8 mouse cellular contexts compared by ENCODE assay signal in genomic region chr6:83831606-83832123, GRCm38 (mm10). TPM values are rescaled to one million over a fixed set of nuclear protein-coding genes. Genes with fewer than 3 reads are reported as not detected.
DNase-seq lines count a peak whose midpoint lies in the region; ATAC-seq and TF ChIP-seq lines count a peak whose summit lies in the region.

TSS of gene Paip2b (minus strand) at chr6:83831741.

- H3K9me3 ChIP-seq in E14TG2a.4 (ENCODE audit: low read length) = no peaks in the 10 kb centered on the region
- no peaks in the 10 kb centered on the region for H3K9me3 ChIP-seq in forebrain, embryonic 12.5 days
- no peaks in the 10 kb centered on the region for H3K9me3 ChIP-seq in heart, postnatal 0 days (replicated peaks; ENCODE audit: control insufficient read depth, low read length)
- no peaks in the 10 kb centered on the region for H3K9me3 ChIP-seq in liver, embryonic 16.5 days (replicated peaks; ENCODE audit: control insufficient read depth, low read length)
- no peaks in the 10 kb centered on the region for H3K9me3 ChIP-seq in neural tube, embryonic 13.5 days

- H3K4me1 ChIP-seq in E14TG2a.4 (replicated peaks; ENCODE audit: low read depth, low read length) = peaks cover 44% of the 10 kb centered on the region
- H3K4me1 ChIP-seq in forebrain, embryonic 12.5 days = peaks cover 20% of the 10 kb centered on the region
- peaks cover 20% of the 10 kb centered on the region; the same call in 1 of the 2 replicates for H3K4me1 ChIP-seq in heart, postnatal 0 days (ENCODE audit: control insufficient read depth, insufficient read depth)
- peaks cover 11% of the 10 kb centered on the region for H3K4me1 ChIP-seq in liver, embryonic 16.5 days (ENCODE audit: control insufficient read depth, low read depth, low read length)
- peaks cover 23% of the 10 kb centered on the region for H3K4me1 ChIP-seq in neural tube, embryonic 13.5 days (replicated peaks)
- peaks cover 6% of the 10 kb centered on the region; the same call in 1 of the 2 replicates for H3K4me1 ChIP-seq in testis, adult 2 months (ENCODE audit: control insufficient read depth, insufficient read depth, low read length)

- H3K27ac ChIP-seq in forebrain, embryonic 12.5 days = peak within 1 kb of the TSS; percentile 87
- peak within 1 kb of the TSS; percentile 80 for H3K27ac ChIP-seq in heart, postnatal 0 days (ENCODE audit: low read depth)
- H3K27ac ChIP-seq in liver, embryonic 16.5 days (ENCODE audit: low read length) = peak within 1 kb of the TSS; percentile 61; the same call in 1 of the 2 replicates
- H3K27ac ChIP-seq in neural tube, embryonic 13.5 days (replicated peaks) = peak within 1 kb of the TSS; percentile 93
- peak within 1 kb of the TSS; percentile 83 for H3K27ac ChIP-seq in testis, adult 2 months (ENCODE audit: control insufficient read depth, insufficient read depth, low read depth, low read length)

- peak within 1 kb of the TSS; percentile 87 for H3K4me3 ChIP-seq in E14TG2a.4 (replicated peaks; ENCODE audit: low read length)
- H3K4me3 ChIP-seq in forebrain, embryonic 12.5 days (replicated peaks) = peak within 1 kb of the TSS; percentile 74
- peak within 1 kb of the TSS; percentile 71 for H3K4me3 ChIP-seq in heart, postnatal 0 days (ENCODE audit: low read depth, low read length)
- H3K4me3 ChIP-seq in liver, embryonic 16.5 days (ENCODE audit: low read depth, low read length) = peak within 1 kb of the TSS; percentile 69
- H3K4me3 ChIP-seq in neural tube, embryonic 13.5 days = peak within 1 kb of the TSS; percentile 69
- peak within 1 kb of the TSS; percentile 85 for H3K4me3 ChIP-seq in testis, adult 2 months (ENCODE audit: control insufficient read depth, low read depth, low read length)

- no peaks in the 10 kb centered on the region for H3K27me3 ChIP-seq in E14TG2a.4 (ENCODE audit: insufficient read depth, low read length)
- no peaks in the 10 kb centered on the region for H3K27me3 ChIP-seq in forebrain, embryonic 12.5 days
- H3K27me3 ChIP-seq in heart, postnatal 0 days (ENCODE audit: control insufficient read depth, insufficient read depth, low read length) = no peaks in the 10 kb centered on the region
- H3K27me3 ChIP-seq in liver, embryonic 16.5 days (ENCODE audit: control insufficient read depth, insufficient read depth, low read depth, low read length) = no peaks in the 10 kb centered on the region
- H3K27me3 ChIP-seq in neural tube, embryonic 13.5 days = no peaks in the 10 kb centered on the region
- H3K27me3 ChIP-seq in testis, adult 2 months (ENCODE audit: control insufficient read depth, insufficient read depth, low read length) = no peaks in the 10 kb centered on the region

- peak within 1 kb of the TSS; percentile 69 for H3K4me2 ChIP-seq in forebrain, embryonic 12.5 days
- H3K4me2 ChIP-seq in heart, postnatal 0 days (ENCODE audit: low read depth, low read length) = peak within 1 kb of the TSS; percentile 90
- peak within 1 kb of the TSS; percentile 81 for H3K4me2 ChIP-seq in liver, embryonic 16.5 days (ENCODE audit: low read depth, low read length)
- peak within 1 kb of the TSS; percentile 65 for H3K4me2 ChIP-seq in neural tube, embryonic 13.5 days

- peak; percentile 94 for TF ChIP-seq EP300 in heart, postnatal 0 days (IDR thresholded peaks at IDR 0.05; ENCODE audit: low read depth)

- H3K36me3 ChIP-seq in E14TG2a.4 (ENCODE audit: insufficient read depth, low read length) = peaks cover 29% of the 10 kb centered on the region
- peaks cover 6% of the 10 kb centered on the region; the same call in 1 of the 2 replicates for H3K36me3 ChIP-seq in forebrain, embryonic 12.5 days (replicated peaks)
- 0 out of 2 replicates have a peak, but pooled peaks cover 4% of the 10 kb centered on the region for H3K36me3 ChIP-seq in heart, postnatal 0 days (replicated peaks; ENCODE audit: control insufficient read depth, insufficient read depth, low read length)
- no peaks in the 10 kb centered on the region for H3K36me3 ChIP-seq in liver, embryonic 16.5 days (ENCODE audit: control insufficient read depth, insufficient read depth)
- no peaks in the 10 kb centered on the region for H3K36me3 ChIP-seq in neural tube, embryonic 13.5 days
- H3K36me3 ChIP-seq in testis, adult 2 months (ENCODE audit: control insufficient read depth, insufficient read depth, low read length) = no peaks in the 10 kb centered on the region

- TF ChIP-seq POLR2A in testis, adult 2 months (IDR thresholded peaks at IDR 0.05; ENCODE audit: control insufficient read depth, low read depth, low read length) = peak; percentile 99

- under 1% methylated on average over 37 of the region's 37 CpGs for WGBS in forebrain, embryonic 12.5 days
- WGBS in heart, postnatal 0 days = under 1% methylated on average over 37 of the region's 37 CpGs
- WGBS in liver, embryonic 16.5 days (ENCODE audit: insufficient replicate concordance) = 0% methylated on average over 37 of the region's 37 CpGs
- WGBS in neural tube, embryonic 13.5 days = under 1% methylated on average over 37 of the region's 37 CpGs

- DNase-seq in c-Kit-positive CD71-positive TER-119-positive erythroid progenitor cells, embryonic 14.5 days (ENCODE audit: low spot score) = peak; percentile 99
- DNase-seq in heart, postnatal 0 days (ENCODE audit: low spot score) = peak; percentile 100
- DNase-seq in kidney, postnatal 4 days = peak; percentile 99

- peak within 1 kb of the TSS; percentile 82 for H3K9ac ChIP-seq in forebrain, embryonic 12.5 days
- H3K9ac ChIP-seq in heart, postnatal 0 days (replicated peaks; ENCODE audit: low read depth, low read length) = peak within 1 kb of the TSS; percentile 77
- H3K9ac ChIP-seq in liver, embryonic 16.5 days (ENCODE audit: low read depth, low read length) = peak within 1 kb of the TSS; percentile 70
- H3K9ac ChIP-seq in neural tube, embryonic 13.5 days = peak within 1 kb of the TSS; percentile 77

- ATAC-seq in forebrain, embryonic 12.5 days (ENCODE audit: low FRiP score) = peak; percentile 98
- peak; percentile 97 for ATAC-seq in heart, postnatal 0 days (ENCODE audit: insufficient read depth, low read depth)
- peak; percentile 95 for ATAC-seq in liver, embryonic 16.5 days (ENCODE audit: low read depth)
- ATAC-seq in neural tube, embryonic 13.5 days (ENCODE audit: low read depth) = peak; percentile 98

- TF ChIP-seq CTCF in E14TG2a.4 (conservative IDR thresholded peaks at IDR 0.05; ENCODE audit: low read length) = no peak
- peak; percentile 11; the same call in 1 of the 2 replicates for TF ChIP-seq CTCF in heart, postnatal 0 days (IDR thresholded peaks at IDR 0.05; ENCODE audit: low read depth)
- peak; percentile 10; the same call in 1 of the 2 replicates for TF ChIP-seq CTCF in testis, adult 2 months (IDR thresholded peaks at IDR 0.05; ENCODE audit: control insufficient read depth, insufficient read depth, insufficient replicate concordance, low read depth, low read length)

RNA-seq across cellular contexts. Expression of gene Paip2b, which starts in this region (rescaled TPM):
- polyA plus RNA-seq in forebrain, embryonic 12.5 days (2016; fragmentation: Nextera tagmentation; extraction: Ambion mirVana) = 25.0 and 33.7 TPM in 2 replicates
- 26.8 and 40.2 TPM in 2 replicates for total RNA-seq in heart, postnatal 0 days (2014; rRNA removed; ENCODE audit: low replicate concordance)
- 11.6 and 13.0 TPM in 2 replicates for polyA plus RNA-seq in heart, postnatal 0 days (2015; fragmentation: Nextera tagmentation; extraction: Ambion mirVana)
- polyA plus RNA-seq in liver, embryonic 16.5 days (2015; fragmentation: Nextera tagmentation; extraction: Ambion mirVana) = 3.5 and 4.2 TPM in 2 replicates
- 23.2 and 23.9 TPM in 2 replicates for polyA plus RNA-seq in neural tube, embryonic 13.5 days (2015; fragmentation: Nextera tagmentation; extraction: Ambion mirVana)
- polyA plus RNA-seq in testis, adult 2 months (2012; rRNA removed) = 54.0 and 54.4 TPM in 2 replicates

Comparison
In these comparisons a context has a peak if more than half of its experiments do, and no peak if none do; other contexts are left out.
1. Peak in every context shown above with its lines: DNase-seq, ATAC-seq, H3K4me3 ChIP-seq and H3K27ac ChIP-seq.